Mouse (Mus musculus): ENCODE measurements around the gene AC134908.4.

AC134908.4 gene

DNA sequence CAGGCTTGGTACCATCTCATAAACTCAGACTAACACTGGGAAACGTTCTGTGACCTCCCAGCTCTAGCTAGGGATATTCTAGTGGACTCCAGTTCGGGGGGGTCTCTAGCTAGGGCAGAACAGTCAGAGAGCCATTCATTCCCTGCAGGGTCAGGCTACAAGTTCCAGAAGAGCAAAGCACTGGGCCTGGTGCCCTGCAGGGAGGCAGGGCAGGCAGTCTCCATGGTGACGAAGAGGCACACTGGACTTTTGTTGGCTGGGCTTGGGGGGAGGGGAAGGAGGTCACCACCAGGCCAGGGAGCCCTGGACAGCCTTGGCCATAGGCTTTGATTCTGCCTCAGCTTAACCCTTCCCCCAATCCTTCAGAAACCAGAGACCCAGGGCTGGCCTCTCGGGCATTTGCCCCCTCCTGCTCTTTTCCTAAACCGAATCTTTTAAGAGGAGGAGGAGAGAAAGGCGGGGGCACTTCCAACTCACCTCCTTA is at the start of gene AC134908.4:
Gene AC134908.4, minus strand, starts transcription at position 51 of the 484 bp plus-strand sequence.
- in situ Hi-C loops (cut with MboI; ENCODE audit: low pct_unique_long_range_greater_than_20kb in 1 of 2, low sequenced_read_pairs in 2 of 2, unreplicated experiment in 1 of 2), result loop anchor here (10.0 kb wide), 2 partner anchors 61 to 321 kb away; partner anchors contain the start of gene Mslnl (in 1 of the 2)

DNA sequence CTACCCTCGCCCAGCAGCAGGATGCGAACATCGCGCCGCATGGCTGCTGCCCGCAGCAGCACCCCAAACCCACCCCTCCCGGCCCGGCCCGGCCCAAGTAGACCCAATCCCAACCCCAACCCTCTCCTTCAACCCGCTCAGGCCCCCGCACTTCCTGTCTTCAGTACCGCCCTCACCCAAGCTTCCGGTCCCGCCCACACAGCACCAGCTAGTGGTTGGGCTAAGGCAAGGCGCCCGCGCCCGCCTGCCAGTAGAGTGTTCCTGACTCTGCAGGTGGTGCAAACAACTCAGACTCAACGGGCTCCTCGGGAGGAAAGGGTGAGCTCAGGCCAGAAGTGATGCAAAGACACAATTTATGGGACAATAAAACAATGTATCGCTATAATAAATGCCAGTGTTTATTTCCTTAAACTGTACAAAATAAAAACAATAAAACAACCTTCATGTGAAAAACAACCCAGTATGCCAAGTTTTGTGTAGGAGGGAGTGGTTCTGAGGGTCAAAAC is 49.0 kb upstream of the AC134908.4 start, which contains the start of gene Rhot2:
Gene Rhot2, minus strand, starts transcription at position 456 of the 506 bp plus-strand sequence.
- in situ Hi-C loops (cut with MboI; ENCODE audit: low pct_unique_long_range_greater_than_20kb in 1 of 2, low sequenced_read_pairs in 2 of 2, unreplicated experiment in 1 of 2), result no loop called here

DNA sequence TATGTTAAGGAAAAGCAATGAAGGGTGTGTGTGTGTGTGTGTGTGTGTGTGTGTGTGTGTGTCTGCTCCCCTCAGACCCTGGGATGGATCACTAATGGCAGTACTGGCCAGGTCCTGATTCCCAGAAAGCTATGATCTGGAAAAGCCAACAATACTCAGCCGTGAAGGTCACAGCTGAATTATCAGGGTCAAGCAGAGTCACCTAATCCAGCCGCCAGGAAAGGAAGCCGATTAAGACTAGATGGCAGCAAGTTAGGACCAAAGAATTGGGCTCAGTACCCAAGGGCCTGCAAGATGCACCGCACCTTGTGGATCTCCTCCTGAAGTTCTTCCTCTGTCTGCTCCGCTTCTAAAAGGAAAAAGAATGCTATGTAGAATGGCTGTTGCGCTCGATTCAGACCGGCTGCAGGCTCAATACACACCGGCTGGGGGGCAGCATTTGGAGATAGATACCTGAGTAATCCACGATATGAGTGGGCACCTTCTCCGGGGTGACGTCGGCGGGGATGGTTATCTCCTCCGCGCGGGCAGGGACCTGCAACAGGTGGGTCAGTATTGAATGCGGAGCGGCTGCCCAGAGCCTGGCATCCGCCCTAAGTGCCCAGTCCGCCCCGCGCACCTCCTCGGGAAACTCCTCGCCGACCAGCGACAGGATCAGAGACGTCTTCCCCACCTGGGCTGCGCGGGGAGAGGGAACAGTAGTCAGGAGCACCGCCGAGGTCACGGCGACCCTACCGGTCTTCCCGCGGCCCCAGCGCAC is 48.4 kb upstream of the AC134908.4 start:
- in situ Hi-C loops (cut with MboI; ENCODE audit: low pct_unique_long_range_greater_than_20kb in 1 of 2, low sequenced_read_pairs in 2 of 2, unreplicated experiment in 1 of 2), result no loop called here

DNA sequence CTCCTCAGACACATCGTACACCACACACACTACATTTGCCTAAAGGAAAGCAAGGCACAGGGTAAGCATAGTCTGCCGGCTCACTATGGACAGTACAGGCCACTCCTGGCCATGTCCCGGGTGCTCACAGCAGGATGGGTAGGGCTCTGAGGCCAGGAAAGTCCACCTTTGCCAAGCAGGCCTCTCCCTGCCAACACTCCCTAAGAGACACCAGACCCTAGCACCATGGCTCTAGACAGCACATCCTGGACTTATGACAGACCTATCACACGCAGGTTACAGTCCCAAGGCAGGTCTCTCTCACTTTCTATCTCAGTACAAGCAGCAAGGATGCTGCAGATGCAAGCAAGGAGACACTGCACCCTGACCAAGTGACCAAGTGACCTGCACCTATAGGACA is 47.7 kb upstream of the AC134908.4 start:
- in situ Hi-C loops (cut with MboI; ENCODE audit: low pct_unique_long_range_greater_than_20kb in 1 of 2, low sequenced_read_pairs in 2 of 2, unreplicated experiment in 1 of 2), result no loop called here

DNA sequence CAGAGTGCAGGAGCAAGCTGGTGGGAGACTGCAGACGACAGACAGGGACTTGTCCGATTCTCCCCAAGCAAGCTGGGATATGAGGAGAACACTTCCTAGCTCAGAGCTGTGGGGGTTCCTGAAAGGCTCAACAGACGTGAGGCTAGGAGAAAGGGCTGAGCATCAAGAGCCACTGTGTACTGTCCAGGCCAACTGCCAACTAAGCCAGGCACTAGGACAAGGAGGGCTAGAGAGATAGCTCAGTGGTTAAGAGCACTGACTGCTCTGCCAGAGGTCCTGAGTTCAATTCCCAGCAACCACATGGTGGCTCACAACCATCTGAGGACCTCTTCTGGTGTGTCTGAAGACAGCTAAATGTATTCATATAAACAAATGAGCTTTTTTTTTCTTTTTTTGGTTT is 47.0 kb upstream of the AC134908.4 start:
- in situ Hi-C loops (cut with MboI; ENCODE audit: low pct_unique_long_range_greater_than_20kb in 1 of 2, low sequenced_read_pairs in 2 of 2, unreplicated experiment in 1 of 2), result no loop called here

DNA sequence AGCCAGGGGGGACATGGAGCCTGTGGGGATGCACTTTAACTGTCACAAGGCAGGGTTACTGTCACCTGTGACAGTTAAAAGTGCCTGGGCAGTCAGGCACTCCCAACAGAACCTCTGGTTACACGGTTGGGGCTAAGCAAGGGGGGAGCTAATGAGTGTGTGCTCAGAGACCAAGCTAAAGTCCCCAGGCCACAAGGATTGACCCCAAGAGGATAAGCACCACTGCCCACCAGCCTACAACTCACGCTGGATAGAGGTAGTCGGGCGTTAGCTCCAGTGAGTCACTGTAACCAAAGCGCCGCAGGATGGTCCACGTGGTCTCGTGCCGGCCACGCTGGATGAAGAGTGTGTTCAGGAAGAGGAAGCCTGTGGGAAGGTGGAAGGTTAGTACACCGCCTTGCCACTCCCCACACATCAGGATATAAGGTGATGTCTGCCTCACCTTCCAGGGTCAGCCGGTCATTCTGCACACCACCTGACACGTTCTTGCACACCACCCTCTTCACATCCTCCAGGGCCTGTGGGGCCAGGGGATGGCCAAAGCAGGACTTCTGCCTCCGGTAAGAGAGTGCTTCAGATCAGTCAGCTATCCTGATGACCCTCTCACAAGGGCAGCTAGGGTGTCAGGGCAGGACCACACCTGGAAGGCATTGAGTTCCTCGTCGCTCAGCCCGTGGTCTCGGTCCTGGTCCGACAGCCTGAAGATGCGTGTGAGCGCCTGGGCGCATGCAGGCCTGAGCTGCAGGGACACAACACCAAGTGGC is 45.8 kb upstream of the AC134908.4 start, which contains the start of gene Gm20683:
Gene Gm20683, minus strand, starts transcription at position 647 of the 764 bp plus-strand sequence.
- in situ Hi-C loops (cut with MboI; ENCODE audit: low pct_unique_long_range_greater_than_20kb in 1 of 2, low sequenced_read_pairs in 2 of 2, unreplicated experiment in 1 of 2), result no loop called here

DNA sequence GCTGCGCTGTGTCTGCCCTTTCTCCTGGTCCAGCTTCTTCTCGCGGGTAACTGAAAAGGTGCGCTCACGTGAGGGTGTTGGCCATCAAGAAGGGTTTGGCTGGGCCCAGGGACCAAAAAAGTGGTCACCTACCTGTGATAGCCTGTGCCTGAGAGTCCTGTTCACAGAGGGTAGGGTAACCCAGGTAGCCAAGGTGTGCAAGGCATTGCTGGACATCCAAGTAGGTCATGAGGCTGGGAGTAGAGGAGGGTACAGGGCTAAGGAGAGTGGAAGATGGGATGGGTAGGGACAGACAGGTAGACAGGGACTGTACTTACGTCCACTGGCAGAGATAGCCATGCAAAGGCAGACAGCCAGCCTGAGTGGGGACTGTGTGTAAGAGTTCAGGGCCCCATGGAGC is 45.1 kb upstream of the AC134908.4 start:
- in situ Hi-C loops (cut with MboI; ENCODE audit: low pct_unique_long_range_greater_than_20kb in 1 of 2, low sequenced_read_pairs in 2 of 2, unreplicated experiment in 1 of 2), result no loop called here

DNA sequence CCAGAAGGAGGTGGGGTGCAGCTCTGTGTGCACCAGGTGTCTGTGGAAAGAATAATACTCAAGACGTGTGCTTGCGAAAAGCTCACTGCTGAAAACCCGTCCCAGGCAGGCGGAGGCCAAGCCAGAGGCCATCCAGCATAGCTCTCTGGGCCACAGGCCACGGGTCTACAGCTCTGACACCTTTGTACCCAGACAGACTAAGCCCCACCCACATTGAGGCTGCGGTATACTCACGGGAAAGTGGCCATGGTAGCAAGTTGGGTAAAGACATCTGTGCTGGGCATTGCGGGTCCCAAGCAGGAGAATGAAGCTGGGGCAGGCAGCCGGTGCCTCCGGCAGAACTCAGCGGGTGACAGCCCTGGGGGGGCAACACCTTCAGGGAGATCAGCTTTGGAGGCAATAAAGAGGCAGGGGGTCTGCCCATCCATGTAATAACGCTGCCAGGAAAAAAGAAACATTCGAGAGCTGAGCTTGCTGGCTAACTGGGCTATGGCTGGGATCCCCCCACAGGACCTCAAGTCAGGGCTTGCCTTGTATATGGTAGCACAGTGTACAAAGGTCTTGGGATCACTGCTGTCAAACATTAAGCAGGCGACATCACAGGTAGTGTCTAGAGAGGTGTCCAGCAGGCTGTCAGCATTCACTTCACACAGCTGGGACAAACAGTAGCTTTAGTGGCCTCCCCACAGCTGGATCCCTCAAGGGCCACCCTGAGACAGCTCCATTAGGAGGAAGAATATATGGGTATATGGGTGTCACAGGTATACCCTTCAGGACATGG is 44.2 kb upstream of the AC134908.4 start:
- in situ Hi-C loops (cut with MboI; ENCODE audit: low pct_unique_long_range_greater_than_20kb in 1 of 2, low sequenced_read_pairs in 2 of 2, unreplicated experiment in 1 of 2), result no loop called here

DNA sequence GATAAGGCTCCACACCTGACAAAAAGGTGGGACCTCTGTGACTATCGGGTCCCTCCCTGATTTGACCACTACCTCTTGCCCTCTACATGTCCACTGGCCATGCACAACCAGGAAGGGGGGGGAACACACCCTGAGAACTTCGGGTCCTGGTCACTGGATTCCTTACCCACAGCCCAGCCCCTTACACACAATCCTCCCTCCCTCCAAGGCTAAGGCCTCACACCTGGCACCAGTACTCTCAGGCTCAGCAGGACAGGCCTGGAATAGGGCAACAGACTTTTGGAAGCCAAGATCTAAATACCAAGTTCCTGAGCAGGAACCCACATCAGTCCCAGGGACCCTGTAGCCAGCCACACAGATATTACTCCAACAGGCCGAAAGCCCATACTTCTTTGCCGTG is 43.4 kb upstream of the AC134908.4 start:
- in situ Hi-C loops (cut with MboI; ENCODE audit: low pct_unique_long_range_greater_than_20kb in 1 of 2, low sequenced_read_pairs in 2 of 2, unreplicated experiment in 1 of 2), result no loop called here

DNA sequence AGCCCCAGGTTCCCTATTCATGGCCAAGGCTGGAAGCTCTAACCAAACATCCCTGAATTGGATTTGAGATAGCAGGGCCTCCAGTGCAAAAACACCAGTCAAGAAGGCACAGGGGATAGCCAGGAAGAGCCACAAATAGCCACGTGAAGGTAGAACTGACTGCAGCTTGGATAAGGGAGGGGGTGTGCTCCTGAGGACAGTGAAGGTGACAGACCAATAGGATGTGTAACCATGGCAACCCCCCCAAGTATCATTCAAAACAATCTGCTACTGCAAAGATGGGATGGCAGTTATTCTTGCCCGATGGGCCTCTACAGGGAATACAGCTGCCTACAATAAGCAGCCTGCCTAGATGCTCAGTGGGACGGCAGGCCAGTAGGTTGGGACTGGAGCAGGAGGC is 42.1 kb upstream of the AC134908.4 start:
- in situ Hi-C loops (cut with MboI; ENCODE audit: low pct_unique_long_range_greater_than_20kb in 1 of 2, low sequenced_read_pairs in 2 of 2, unreplicated experiment in 1 of 2), result no loop called here

DNA sequence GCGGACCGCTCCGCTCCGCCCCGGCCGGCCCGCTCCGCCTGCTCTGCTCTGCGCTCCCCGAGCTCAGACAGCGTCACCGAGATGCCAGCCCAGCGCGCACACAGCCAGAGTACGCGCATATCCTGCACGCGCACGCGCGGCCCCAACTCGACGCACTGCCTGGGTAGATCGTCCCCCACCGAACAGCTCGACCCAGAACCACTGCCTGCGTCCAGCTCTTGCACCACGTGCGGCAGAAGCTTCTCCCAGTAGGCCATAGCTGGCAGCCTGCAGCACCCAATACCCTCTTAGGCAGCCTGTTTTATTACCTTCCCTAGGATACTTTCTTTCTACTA is 41.6 kb upstream of the AC134908.4 start, which contains the start of gene Rhbdl1:
Gene Rhbdl1, minus strand, starts transcription at position 220 of the 335 bp plus-strand sequence.
- in situ Hi-C loops (cut with MboI; ENCODE audit: low pct_unique_long_range_greater_than_20kb in 1 of 2, low sequenced_read_pairs in 2 of 2, unreplicated experiment in 1 of 2), result no loop called here

DNA sequence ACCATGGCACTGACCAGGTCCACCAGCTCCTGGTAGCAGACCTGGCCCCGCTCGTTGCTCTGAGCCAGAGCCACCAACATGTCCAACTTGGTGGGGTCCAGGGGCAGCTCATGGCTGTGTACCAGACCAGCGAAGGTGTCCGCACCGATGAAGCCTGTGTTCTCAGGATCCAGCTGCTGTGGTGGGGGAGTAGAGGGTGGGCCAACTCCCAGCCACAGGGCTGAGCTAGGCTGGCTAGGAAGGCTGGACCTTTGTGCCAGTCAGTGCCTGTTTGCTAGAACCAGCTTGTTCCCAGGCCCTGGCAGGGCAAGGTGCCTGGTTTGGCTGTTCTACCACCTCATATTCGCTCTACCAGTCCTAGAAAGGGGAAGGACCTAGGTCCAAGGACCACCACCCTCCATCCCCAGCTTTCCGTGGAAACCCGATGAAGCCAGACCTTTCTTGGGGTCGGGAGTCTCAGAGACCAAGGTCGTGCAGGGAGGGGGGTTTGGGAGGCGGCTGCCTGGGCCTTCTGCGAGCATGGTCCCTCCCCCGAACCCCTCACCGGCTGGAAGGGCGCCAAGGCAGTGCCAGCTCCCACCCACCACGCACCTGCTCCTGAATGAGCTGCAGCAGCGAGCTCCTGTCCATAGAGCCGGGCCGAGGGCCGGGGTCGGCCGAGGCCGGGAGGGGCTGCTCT is 41.1 kb upstream of the AC134908.4 start:
- in situ Hi-C loops (cut with MboI; ENCODE audit: low pct_unique_long_range_greater_than_20kb in 1 of 2, low sequenced_read_pairs in 2 of 2, unreplicated experiment in 1 of 2), result no loop called here

DNA sequence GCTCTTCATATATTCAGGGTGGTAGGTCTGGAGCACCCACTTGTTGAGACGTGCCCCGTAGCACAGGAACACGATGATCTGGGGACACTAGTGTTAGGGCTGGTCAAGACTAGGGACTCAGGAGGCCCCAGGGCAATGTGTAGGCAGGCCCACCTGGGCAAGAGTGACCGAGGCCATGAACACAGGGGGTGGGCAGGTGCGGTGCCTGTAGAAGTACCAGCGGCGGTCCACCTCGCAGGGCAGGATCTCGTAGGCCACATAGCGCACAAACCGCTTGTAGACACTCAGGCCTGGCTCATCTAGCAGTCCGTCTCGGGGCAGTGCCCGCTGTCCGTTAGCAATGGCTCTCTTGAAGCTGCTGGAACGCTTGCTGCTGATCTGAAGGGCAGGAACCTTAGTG is 40.4 kb upstream of the AC134908.4 start:
- in situ Hi-C loops (cut with MboI; ENCODE audit: low pct_unique_long_range_greater_than_20kb in 1 of 2, low sequenced_read_pairs in 2 of 2, unreplicated experiment in 1 of 2), result no loop called here

DNA sequence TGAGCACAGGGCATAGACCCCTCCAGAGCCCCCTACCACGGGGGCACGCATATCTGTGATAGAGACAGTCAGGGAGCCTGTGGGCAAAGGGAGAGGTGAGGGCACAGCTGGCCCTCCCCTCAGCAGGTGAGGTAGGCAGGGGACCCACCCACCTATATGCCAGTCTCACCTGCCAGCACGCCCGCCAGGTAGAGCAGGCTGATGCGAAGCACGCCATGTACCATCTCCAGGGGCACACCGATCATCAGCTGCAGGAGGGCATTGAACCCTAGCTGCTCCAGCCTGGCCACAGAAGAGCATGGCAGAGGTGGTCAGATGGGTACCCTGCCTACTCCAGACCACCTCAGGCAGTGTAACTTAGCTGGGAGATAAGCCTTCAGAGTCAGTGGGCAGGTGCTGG is 39.8 kb upstream of the AC134908.4 start:
- in situ Hi-C loops (cut with MboI; ENCODE audit: low pct_unique_long_range_greater_than_20kb in 1 of 2, low sequenced_read_pairs in 2 of 2, unreplicated experiment in 1 of 2), result no loop called here

DNA sequence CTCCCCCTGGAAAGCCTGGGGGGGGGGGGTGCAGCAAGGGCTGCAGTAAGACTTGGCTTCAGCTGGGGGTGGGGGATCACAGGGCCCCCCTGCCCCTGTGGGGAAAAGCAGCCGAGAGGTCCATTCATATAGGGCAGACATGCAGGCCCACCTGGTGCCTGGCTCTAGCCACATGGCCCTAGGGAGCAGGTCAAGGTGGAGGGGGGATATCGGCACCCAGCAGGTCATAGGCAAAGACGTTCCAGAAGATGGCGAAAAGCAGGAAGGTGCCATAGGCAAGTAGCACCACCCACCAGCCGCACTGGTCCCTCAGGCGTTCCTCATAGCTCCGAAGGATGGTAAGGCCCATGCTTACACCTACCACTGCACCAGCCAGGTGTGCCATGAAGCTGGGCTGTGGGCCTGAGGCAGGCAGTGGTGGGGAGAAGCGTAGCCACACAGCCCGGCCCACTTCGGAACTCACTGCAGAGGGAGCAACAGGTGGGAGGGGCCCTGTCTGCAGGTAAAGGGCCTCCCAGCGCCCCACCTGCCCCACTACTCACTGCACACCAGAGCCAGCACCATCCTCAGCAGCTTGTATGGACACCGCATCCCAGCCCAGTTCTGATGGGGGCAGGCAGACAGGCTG is 39.2 kb upstream of the AC134908.4 start:
- in situ Hi-C loops (cut with MboI; ENCODE audit: low pct_unique_long_range_greater_than_20kb in 1 of 2, low sequenced_read_pairs in 2 of 2, unreplicated experiment in 1 of 2), result no loop called here

DNA sequence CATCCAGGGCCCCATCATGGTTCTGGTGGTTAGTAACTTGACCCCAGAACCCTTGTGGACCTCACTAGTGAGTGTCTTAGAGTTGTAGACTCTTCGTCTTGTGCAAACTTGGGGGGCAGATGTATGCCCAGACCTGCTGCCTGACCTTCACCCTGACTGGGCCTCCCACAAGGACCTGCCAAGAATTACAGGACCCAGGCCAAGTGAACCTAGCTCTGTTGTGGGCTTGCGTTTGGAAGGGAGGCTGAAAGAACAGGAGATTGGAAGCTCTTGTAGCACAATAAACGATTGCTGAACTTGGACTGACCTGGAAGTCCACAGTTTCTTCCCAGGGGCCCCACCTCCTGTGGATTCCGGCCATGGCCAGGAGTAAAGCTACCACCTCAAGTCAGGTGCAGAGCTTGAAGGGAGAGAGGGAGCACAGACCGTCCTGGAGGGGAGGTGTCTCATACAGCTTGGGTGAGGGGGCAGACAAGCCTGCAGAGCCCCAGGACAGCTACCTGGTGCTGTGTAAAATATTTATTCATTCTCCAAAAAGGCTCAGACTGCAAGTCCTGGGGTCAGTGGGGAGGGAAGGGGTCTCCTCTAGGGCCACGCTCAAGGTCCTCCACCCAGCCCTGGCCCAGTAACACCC is 38.6 kb upstream of the AC134908.4 start:
- in situ Hi-C loops (cut with MboI; ENCODE audit: low pct_unique_long_range_greater_than_20kb in 1 of 2, low sequenced_read_pairs in 2 of 2, unreplicated experiment in 1 of 2), result no loop called here

DNA sequence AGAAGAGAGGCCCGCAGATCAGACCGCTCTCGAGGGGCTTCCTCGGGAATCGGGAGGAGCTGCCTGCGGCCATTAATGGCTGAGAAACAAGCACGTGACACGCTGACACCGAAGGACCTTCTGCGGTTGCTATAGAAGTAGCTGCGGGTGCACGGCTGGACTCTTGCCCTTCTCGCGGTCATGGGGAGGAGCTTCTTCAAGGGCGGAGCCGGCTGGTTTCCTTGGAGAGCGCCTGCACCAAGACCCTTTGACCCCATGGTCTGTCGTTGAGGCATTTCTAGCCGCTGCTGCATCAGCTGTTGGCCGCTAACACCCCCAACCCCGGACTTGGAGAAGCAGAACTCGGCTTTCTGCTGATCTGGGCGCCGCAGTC is 37.8 kb upstream of the AC134908.4 start, which contains the start of gene Stub1:
Gene Stub1, minus strand, starts transcription at position 114 of the 373 bp plus-strand sequence.
- in situ Hi-C loops (cut with MboI; ENCODE audit: low pct_unique_long_range_greater_than_20kb in 1 of 2, low sequenced_read_pairs in 2 of 2, unreplicated experiment in 1 of 2), result no loop called here
